ENCODE assay signal across 26 mouse cellular contexts in genomic region chr19:29963598-29964092, GRCm38 (mm10). TPM values are rescaled to one million over a fixed set of nuclear protein-coding genes. Genes with fewer than 3 reads are reported as not detected.
"Had no signal": no experiment of that assay in that cellular context is flagged by ENCODE, and none has a peak within 500 bp of the region (broad histone marks: within the 10 kb centered on the region; RNA-seq: fewer than 3 reads in every experiment).

No protein-coding gene starts in this region.

- H3K36me3 ChIP-seq: liver, embryonic 12.5 days; midbrain, embryonic 10.5 days; midbrain, embryonic 12.5 days; neural tube, embryonic 12.5 days had no signal

- H3K9me3 ChIP-seq: liver, embryonic 12.5 days had no signal

- H3K4me3 ChIP-seq: liver, embryonic 12.5 days; midbrain, embryonic 10.5 days; midbrain, embryonic 12.5 days; neural tube, embryonic 12.5 days had no signal

- H3K9ac ChIP-seq: liver, embryonic 12.5 days; liver, embryonic 14.5 days; lung, embryonic 14.5 days; midbrain, embryonic 12.5 days; neural tube, embryonic 12.5 days had no signal

- H3K4me1 ChIP-seq: liver, embryonic 12.5 days; midbrain, embryonic 10.5 days; midbrain, embryonic 12.5 days; neural tube, embryonic 12.5 days had no signal

- H3K4me2 ChIP-seq: liver, embryonic 12.5 days; lung, embryonic 14.5 days; midbrain, embryonic 12.5 days; neural tube, embryonic 12.5 days had no signal

- H3K27me3 ChIP-seq: liver, embryonic 12.5 days; midbrain, embryonic 12.5 days; neural tube, embryonic 12.5 days had no signal

- DNase-seq: lung, embryonic 14.5 days; lung, postnatal 4 days; midbrain, embryonic 14.5 days; right cerebral cortex, postnatal 14 days; right cerebral cortex, postnatal 4 days; spleen, adult 18-20 months; thymus, adult 18-20 months; thymus, postnatal 14 days; thymus, postnatal 36 days had no signal

- H3K27ac ChIP-seq: liver, embryonic 12.5 days; liver, embryonic 14.5 days; midbrain, embryonic 10.5 days; midbrain, embryonic 12.5 days; neural tube, embryonic 12.5 days had no signal

- ATAC-seq: liver, embryonic 12.5 days had no signal

RNA-seq across cellular contexts. Expression of gene Il33, which starts 38.7 kb away (rescaled TPM):
- total RNA-seq: megakaryocyte, adult 5-6 weeks; megakaryocyte-erythroid progenitor cell, adult 5-6 weeks; monocyte, adult 5-6 weeks; neutrophil, adult 5-6 weeks had no signal

RNA-seq across cellular contexts. Expression of gene Trpd52l3, which starts 39.9 kb away (rescaled TPM):
- total RNA-seq: liver, adult 2 months; megakaryocyte, adult 5-6 weeks; megakaryocyte-erythroid progenitor cell, adult 5-6 weeks; midbrain, postnatal 0 days; monocyte, adult 5-6 weeks; neutrophil, adult 5-6 weeks had no signal
- polyA plus RNA-seq: liver, adult 2 months; liver, embryonic 12.5 days; liver, embryonic 14.5 days; liver, embryonic 16.5 days; lung, embryonic 14.5 days; lung, embryonic 16.5 days; midbrain, embryonic 10.5 days; midbrain, embryonic 12.5 days; midbrain, embryonic 14.5 days; midbrain, postnatal 0 days; neural tube, embryonic 12.5 days; neural tube, embryonic 14.5 days; small intestine, adult 2 months; stomach, embryonic 14.5 days; thymus, postnatal 0 days had no signal
